Mouse (Mus musculus): ENCODE results near the gene Myrip. TPM values are rescaled to one million over a fixed set of nuclear protein-coding genes. Genes with fewer than 3 reads are reported as not detected.

Myrip gene
- not detected for total RNA-seq (2023)

DNA sequence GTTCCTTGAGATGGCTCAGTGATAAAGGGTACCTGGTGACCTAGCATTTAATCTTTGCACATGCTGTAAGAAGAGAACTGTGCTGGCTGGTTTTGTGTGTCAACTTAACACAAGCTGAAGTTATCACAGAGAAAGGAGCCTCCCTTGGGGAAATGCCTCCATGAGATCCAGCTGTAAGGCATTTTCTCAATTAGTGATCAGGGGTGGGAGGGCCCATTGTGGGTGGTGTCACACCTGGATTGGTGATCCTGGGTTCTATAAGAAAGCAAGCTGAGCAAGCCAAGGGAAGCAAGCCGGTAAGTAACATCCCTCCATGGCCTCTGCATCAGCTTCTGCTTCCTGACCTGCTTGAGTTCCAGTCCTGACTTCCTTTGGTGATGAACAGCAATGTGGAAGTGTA, at the start of gene Myrip:
Myrip (plus strand) TSS at position 301 of the 400 bp plus-strand sequence.

DNA sequence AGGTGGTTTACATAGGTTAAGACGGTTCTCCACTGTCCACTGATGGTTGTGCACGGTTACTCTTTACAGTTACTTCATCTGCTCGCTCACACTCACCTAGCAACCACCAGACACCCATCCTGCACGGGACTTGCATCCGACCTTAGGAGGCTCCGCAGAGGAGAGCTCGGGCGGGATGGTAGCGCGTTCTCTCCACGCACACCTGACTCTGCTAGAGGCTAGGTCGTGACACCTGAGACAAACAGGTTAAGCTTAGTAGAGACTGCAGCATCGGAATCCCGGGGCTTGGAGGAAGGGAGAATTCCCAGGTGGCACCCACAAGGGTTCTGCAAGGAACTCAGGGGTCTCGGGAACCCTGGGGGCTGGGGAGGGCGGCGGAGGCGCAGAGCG, 190.7 kb downstream of the Myrip start, which contains the start of gene Eif1b:
Eif1b (plus strand) TSS at position 223 of the 390 bp plus-strand sequence.

Other genes with a start within 250 kb of the Myrip start
- gene Cx3cr1, start 231.6 kb upstream of the Myrip start, total RNA-seq (2023): 100 to 1,000 TPM; 261 to 284 TPM
- not detected for gene Ccr8, start 209.4 kb upstream of the Myrip start, total RNA-seq (2023)
- 10 to 100 TPM; 44.8 to 50.3 TPM for gene Slc25a38, start 191.1 kb upstream of the Myrip start, total RNA-seq (2023)
- gene Rpsa, start 173.8 kb upstream of the Myrip start, total RNA-seq (2023): 1,000 to 10,000 TPM; 1,179 to 1,199 TPM
- not detected for gene Mobp, start 151.8 kb upstream of the Myrip start, total RNA-seq (2023)
- gene Eif1b, start 190.7 kb downstream of the Myrip start, total RNA-seq (2023): 10 to 100 TPM; 45.1 to 46.2 TPM
- gene Entpd3, start 238.3 kb downstream of the Myrip start, total RNA-seq (2023): not detected

Data from monocyte, adult 59 days (primary cell).